Mouse (Mus musculus): ENCODE measurements at regions not wholly inside any gene's neighbourhood (a gene's known extent, or its start where the extent isn't known, plus 50 kb on each side); places are given as distances from the start of the nearest gene placed in this dataset.
A peak's percentile ranks its signal among the peaks of the same experiment; 100 is the strongest.
"Not testable (repeated sequence)": the region's sequence is repeated elsewhere in the genome, so short reads cannot be mapped to it uniquely, and the experiment has no call there.

DNA sequence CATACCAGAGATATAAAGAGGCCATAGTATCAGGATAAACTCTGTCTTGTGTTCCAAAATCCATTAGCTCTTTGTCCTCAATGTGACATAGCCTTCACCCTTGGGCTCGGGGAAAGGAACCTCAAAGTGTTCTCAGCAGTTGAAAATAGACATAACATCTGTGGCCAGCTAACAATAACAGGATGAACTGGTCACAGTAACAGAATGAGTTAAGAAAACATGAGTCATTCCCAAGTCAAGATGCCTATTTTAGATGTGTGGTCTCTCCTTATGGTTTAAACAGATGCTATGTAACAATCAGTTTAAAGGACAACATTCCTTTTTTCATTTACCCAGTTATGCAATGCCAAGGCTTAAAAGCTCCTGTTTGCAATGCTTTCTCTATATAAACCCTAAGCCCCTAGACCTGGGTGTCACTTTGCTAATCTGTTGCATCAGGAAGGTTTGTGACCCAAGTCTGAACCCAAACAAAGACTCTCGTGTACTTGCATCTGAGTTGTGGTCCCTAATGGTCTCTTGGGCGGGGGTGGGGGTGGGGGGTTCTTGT lies 920.5 kb upstream of the Dsel start:
- DNase-seq (ENCODE audit: inconsistent ontology term): no peak

DNA sequence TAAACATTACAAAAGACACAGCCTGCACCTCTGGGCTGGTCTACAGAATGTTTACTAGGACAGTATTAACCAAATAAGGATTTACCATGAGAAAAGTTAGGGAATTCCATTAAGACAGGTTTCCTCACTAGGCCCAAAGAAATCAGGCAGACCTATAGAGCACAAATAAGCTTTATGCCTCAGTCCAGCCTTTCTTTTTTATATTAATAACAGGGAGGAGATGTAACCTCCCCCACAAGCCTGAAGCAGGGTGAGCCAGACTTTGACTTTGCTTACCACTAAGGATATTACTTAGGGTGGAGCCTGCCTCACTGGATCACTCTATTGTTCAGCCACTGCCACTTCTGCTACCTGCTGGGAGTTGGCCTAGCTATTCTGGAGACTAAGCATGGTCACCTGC lies 915.1 kb upstream of the Dsel start:
- DNase-seq (ENCODE audit: inconsistent ontology term): no peak

DNA sequence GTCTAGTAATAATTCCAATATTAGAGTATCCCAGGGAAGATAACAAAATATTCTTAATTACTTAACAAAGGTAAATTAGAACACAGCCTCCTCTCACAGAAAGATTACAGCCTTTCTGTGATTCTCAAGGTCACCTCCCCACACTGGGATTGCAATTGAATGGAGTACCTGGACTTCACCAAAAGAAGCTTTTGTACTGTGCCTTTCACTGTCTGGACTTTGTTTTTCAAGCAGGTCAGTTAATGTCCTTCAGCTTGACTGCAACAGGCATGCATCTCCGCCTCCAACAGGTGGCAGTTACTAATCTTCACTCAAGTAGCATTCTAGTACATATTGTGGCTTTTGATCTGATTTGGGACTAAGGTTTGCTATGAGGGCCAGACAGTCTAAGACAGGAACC lies 913.8 kb upstream of the Dsel start:
- no peak for DNase-seq (ENCODE audit: inconsistent ontology term)

DNA sequence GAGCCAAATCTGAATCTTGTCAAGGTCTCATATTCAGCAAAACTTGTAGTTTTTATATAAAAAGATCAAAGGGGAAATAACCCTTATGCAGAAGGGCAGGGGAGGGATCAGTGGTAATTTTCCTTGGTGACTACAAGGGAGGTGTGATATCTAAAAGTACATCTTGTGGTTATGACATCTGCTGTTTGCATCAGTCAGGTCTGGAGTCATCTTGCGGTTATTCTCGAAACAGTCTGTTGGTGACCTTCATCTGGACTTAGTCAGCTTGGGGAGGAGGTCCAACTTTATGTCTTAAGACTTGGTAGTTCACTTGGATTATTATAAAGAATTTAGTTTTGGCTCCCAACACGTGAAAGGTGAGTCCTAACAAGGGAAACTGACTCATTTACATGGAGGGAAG lies 885.9 kb upstream of the Dsel start:
- DNase-seq (ENCODE audit: inconsistent ontology term): not testable (repeated sequence)

DNA sequence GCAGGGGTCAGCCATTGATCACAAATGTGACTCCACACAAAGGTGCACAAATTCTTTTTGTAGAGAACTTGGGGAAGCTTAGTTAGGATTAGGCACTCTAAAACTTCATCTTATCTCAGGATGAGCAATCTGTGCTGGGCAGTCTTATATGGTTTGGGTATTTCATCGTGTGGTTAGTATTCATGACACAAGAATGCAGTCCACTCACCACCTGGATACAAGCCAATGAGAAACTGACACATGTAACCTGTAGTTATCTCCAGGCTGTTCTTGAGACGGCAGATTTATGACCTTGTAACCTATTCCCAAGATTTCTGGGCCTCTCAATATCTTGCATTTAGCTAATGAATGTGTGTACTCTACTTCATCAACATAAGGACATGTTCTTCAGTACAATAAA lies 883.8 kb upstream of the Dsel start:
- peak; percentile 2 for DNase-seq (ENCODE audit: inconsistent ontology term)

DNA sequence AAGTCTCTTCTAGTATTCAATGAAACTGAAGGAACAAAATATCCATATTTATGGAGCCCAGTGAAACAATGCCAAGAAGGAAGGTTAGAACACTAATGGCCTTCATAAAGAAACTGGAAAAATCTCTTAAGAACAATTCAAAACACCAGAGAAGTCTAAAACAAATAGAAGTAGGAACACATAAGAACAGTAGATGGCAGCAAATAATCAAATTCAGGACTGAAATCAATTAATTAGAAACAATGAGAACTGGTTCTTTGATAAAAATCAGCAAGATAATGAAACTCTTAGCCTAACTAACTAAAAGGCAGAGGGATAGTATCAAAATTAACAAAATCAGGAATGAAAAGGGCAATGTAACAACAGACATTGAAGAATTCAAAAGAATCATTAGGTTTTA lies 839.2 kb upstream of the Dsel start:
- DNase-seq (ENCODE audit: inconsistent ontology term): peak; percentile 0

DNA sequence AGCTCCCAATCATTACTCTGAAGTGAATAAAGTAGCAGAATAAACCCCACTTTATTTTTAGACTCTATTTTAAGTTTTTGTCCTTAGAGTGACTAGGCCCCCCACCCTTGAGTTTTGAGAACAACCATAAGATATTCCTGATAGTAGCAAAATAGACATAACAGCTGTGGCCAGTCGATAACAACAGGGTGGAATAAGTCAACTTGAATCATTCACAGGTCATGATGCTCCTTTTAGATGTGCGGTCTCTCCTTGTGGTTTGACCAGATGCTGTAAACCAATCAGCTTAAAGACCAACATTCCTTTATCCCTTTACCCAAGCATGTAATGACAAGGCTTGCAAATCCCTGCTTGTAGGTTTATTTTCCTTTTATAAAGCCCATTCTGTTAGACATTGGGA lies 794.2 kb upstream of the Dsel start:
- no peak for DNase-seq (ENCODE audit: inconsistent ontology term)

DNA sequence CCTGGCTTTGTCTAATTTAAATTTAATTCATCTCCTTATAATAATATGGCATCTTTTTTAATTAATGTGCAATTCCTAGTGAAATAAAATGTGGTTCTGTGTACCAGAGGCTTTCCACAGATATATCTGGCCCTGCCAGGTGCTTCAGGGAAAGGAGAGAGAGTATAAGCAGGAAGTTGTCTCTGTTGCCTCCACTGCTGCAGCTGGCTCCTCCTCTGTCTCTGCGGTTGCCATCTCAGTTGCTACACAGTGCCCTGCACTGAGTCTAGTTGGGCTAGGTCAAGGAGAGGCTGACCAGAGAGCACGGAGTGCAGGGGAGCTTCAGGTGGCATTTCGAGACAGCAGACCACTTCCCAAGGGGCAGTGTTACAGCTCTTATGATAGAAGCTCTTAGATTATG lies 773.6 kb upstream of the Dsel start:
- no peak for DNase-seq (ENCODE audit: inconsistent ontology term)

All from Muller cell, postnatal 12 days (primary cell).